23 mouse cellular contexts compared by ENCODE assay signal in genomic region chr15:75186291-75186690, GRCm38 (mm10). TPM values are rescaled to one million over a fixed set of nuclear protein-coding genes. Genes with fewer than 3 reads are reported as not detected.
A peak's percentile ranks its signal among the peaks of the same experiment; 100 is the strongest.
DNase-seq lines count a peak whose midpoint lies in the region.
"Had no signal": no experiment of that assay in that cellular context is flagged by ENCODE, and none has a peak within 500 bp of the region (broad histone marks: within the 10 kb centered on the region; RNA-seq: fewer than 3 reads in every experiment).

No protein-coding gene starts in this region.

- H3K36me3 ChIP-seq in heart, embryonic 10.5 days, result no peaks in the 10 kb centered on the region
- H3K36me3 ChIP-seq: G1E had no signal

- peak; percentile 78 for DNase-seq in heart, adult 11 months
- no peak for DNase-seq in heart, adult 9 months (ENCODE audit: low spot score in 2 of 2)
- peak; percentile 58 for DNase-seq in heart, embryonic 10.5 days (ENCODE audit: low spot score)
- DNase-seq in heart, postnatal 25 days (ENCODE audit: low spot score), result no peak
- DNase-seq: adrenal gland, adult 2 months; adrenal gland, adult 8-10 months; adrenal gland, postnatal 10 days; adrenal gland, postnatal 14 days; adrenal gland, postnatal 25 days; adrenal gland, postnatal 36 days; B cell, adult 2 months; cerebellum, adult 11 months; cerebellum, adult 11-12 months; cerebellum, adult 18-20 months had no signal

- 29% methylated on average over 2 of the region's 2 CpGs for WGBS in heart, embryonic 10.5 days

- H3K4me3 ChIP-seq in heart, embryonic 10.5 days, result no peak overlapping the region

- no peaks in the 10 kb centered on the region for H3K27me3 ChIP-seq in heart, embryonic 10.5 days (ENCODE audit: insufficient read depth, poor library complexity, severe bottlenecking)
- H3K27me3 ChIP-seq: CH12.LX, Patski had no signal

- no peaks in the 10 kb centered on the region for H3K9me3 ChIP-seq in heart, embryonic 10.5 days

- H3K4me1 ChIP-seq in heart, embryonic 10.5 days, result no peaks in the 10 kb centered on the region

- no peak overlapping the region for H3K27ac ChIP-seq in heart, embryonic 10.5 days

- intact Hi-C loops in heart, postnatal 25 days (cut with DNase I), result loop anchor here (5.0 to 10.0 kb wide), 2 partner anchors 289 to 421 kb away; partner anchors contain the start of gene 2010109I03Rik

RNA-seq across cellular contexts. Expression of gene BC025446, which starts 29.9 kb away (rescaled TPM):
- polyA plus RNA-seq in heart, embryonic 10.5 days (2016; fragmentation: Nextera tagmentation; extraction: Ambion mirVana), result 0.18 TPM in 1 of 2 replicates, not detected in the other
- not detected for total RNA-seq in heart, postnatal 25 days (2021)
- total RNA-seq: adrenal gland, adult 18-20 months; adrenal gland, postnatal 25 days; adrenal gland, postnatal 36 days; CH12.LX; G1E; MEL had no signal
- polyA plus RNA-seq: activated CD4-positive, CD25-positive, alpha-beta regulatory T cell, adult 4 months; brain, embryonic 14.5 days; CD4-positive, CD25-positive, alpha-beta regulatory T cell, adult 4 months; G1E had no signal

RNA-seq across cellular contexts. Expression of gene Ly6g, which starts 31.3 kb away (rescaled TPM):
- not detected in 2 replicates for polyA plus RNA-seq in heart, embryonic 10.5 days (2016; fragmentation: Nextera tagmentation; extraction: Ambion mirVana)
- total RNA-seq in heart, postnatal 25 days (2021), result not detected
- total RNA-seq: adrenal gland, adult 18-20 months; adrenal gland, adult 2 months; adrenal gland, adult 8-10 months; adrenal gland, postnatal 14 days; adrenal gland, postnatal 25 days; adrenal gland, postnatal 36 days; ES-E14; G1E; MEL had no signal
- polyA plus RNA-seq: activated CD4-positive, CD25-positive, alpha-beta regulatory T cell, adult 4 months; adrenal gland, adult 2 months; brain, embryonic 14.5 days; CD4-positive, CD25-positive, alpha-beta regulatory T cell, adult 4 months; G1E; Patski had no signal

Comparison
In these comparisons a context has a peak if more than half of its experiments do, and no peak if none do; other contexts are left out.
1. DNase-seq: peak in heart, adult 11 months (single experiment) and heart, embryonic 10.5 days (single experiment); none in heart, adult 9 months (0 of 2) and heart, postnatal 25 days (single experiment).